Mouse (Mus musculus) bone marrow macrophage, adult 2 months (primary cell): ENCODE results near the gene Frmd8. TPM values are rescaled to one million over a fixed set of nuclear protein-coding genes. Genes with fewer than 3 reads are reported as not detected.

Source experiments
- H3K27ac ChIP-seq: 2 replicates; pipeline ENCODE4 v1.5.1; 2012; ENCODE audit warnings: low read depth, low read length; ENCODE audit not compliant: insufficient read depth
- H3K4me1 ChIP-seq: 2 replicates; pipeline ENCODE4 v1.6.1; 2012; ENCODE audit warnings: low read length; ENCODE audit not compliant: control insufficient read depth, insufficient read depth
- H3K4me3 ChIP-seq: 2 replicates; pipeline ENCODE4 v1.5.1; 2012; ENCODE audit warnings: mild to moderate bottlenecking, low read length, moderate library complexity; ENCODE audit not compliant: insufficient read depth
- CTCF ChIP-seq: IDR thresholded peaks from 2 replicates; pipeline ENCODE4 v1.5.1; 2012; ENCODE audit warnings: low read depth, mild to moderate bottlenecking, low read length, moderate library complexity
- POLR2A ChIP-seq: IDR thresholded peaks from 2 replicates; pipeline ENCODE4 v1.6.1; 2012; ENCODE audit warnings: mild to moderate bottlenecking, low read depth, low read length, borderline replicate concordance
- polyA plus RNA-seq: library from polyadenylated mRNA; stranded (reverse); fragments of >200 nt; gene quantifications from 2 replicates; pipeline ENCODE4 v1.2.4, GENCODE M21; 2012; ENCODE audit not compliant: missing spikeins, insufficient read depth, insufficient read length

Gene Frmd8
- polyA plus RNA-seq, 1 experiment: 25.2 TPM

DNA sequence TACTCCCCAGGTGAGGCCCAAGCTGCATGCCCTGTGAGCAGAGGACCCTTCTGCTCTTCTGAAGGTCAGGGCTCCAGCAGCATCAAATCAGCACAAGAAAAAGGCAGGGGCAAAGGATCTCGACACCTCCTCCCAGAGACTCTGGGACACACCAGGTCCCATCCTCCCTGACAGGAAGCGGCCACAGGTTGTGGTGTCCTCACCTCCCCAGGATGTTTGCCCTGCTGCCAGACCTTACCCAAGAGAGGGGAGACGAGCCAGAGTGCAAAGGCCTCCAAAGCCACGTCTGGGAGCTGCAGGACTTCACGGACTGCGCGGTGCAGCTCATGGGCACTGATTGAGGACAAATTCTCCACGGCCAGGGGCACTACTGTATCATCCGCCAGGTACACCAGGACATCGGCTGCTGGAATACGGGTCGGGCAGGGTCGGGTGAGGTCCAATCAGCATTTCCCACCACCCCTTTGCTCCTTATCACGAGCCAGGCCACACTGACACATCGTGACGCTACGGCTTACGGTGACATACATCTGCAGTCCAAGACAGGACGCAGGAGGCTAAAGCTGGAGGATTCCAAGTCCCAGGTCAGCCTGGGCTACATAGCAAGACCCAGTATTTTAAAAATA lies 2.0 kb downstream of the Frmd8 start:
- Histone ChIP-seq H3K4me1 (peaks cover 31% of the 10 kb centered on the region), H3K27ac (no peak overlapping the region), H3K4me3 (no peak overlapping the region)
- TF ChIP-seq POLR2A (no peak), CTCF (no peak)

DNA sequence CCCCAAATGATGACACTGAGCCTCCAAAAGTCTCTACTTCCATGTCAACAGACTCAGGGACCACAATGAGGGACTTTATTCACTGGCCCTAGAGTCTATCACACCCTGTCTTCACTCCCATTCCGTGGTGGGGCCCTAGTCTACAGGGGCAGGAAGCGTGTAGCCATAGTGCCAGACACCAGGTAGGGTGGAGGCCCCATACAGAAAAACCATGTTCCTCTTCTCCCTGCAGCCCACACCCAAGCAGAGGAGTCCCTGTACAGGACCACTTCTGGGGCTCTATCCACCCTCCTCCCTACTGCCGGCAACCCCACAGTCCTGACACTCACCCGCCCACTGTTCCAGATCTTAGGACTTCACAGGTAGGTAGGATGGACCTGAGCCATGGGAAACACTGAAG lies 2.5 kb downstream of the Frmd8 start:
- TF ChIP-seq CTCF (no peak), POLR2A (no peak)
- Histone ChIP-seq H3K4me3 (no peak overlapping the region), H3K27ac (no peak overlapping the region), H3K4me1 (peaks cover 31% of the 10 kb centered on the region)

DNA sequence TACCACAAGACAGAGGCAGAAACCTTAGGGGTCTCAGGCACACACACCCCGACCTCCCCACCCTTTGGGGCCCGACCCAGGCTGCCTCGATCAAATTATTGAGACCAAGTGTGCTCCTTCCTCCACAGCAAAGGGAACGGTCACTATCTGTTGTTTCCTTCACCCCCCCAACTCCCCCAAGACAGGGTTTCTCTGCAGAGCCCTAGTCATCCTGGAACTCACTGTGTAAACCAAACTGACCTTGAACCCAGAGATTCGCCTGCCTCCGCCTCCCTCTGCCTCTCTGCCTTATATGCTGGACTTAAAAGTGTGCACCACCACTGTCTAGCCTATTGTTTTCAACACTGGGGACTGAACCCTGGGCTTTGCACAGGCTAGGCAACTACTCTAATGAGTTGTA lies 3.4 kb downstream of the Frmd8 start:
- H3K4me3 ChIP-seq: no peak overlapping the region
- H3K27ac ChIP-seq: no peak overlapping the region
- TF ChIP-seq CTCF (no peak), POLR2A (no peak)
- peaks cover 24% of the 10 kb centered on the region for H3K4me1 ChIP-seq

DNA sequence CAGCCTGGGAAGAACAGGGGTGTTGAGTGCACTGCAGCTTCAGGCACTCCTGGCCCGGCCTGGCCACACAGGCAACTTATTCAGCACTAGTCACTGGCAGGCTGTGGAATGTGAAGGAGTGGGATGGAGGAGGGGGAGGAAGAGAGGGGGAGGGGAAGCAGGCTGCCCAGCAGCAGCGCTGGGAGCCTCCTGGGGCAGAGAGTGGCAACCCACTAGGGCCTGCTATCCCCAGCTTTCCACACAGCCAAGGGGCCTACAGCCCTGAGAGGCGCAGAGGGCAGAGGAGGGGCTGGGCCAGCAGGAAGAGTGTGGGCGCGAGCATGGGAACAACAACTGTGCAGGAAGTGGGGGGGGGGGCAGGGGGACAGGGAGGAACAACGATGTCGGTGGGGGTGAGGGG lies 3.8 kb downstream of the Frmd8 start:
- no peak overlapping the region for H3K27ac ChIP-seq
- H3K4me3 ChIP-seq: no peak overlapping the region
- H3K4me1 ChIP-seq: peaks cover 23% of the 10 kb centered on the region
- TF ChIP-seq POLR2A (no peak), CTCF (no peak)

DNA sequence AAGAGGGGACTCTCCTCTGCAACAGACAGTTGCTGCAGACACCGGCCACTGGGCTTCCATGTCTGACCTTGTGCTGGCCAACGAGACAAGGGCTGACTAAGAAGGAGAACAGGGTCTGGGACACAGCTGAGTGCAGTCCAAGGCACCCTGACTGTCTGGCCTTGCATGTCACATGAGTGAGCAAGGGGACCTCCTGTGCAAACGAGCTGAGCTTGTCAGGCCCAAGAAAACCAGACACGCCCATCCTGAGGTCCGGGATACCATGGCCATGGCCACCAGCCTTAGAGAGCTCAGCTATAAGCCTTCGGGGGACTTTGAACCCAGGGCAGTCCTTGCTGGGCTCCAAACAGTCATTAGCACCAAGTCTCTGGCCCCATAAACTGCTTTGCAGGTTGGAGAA lies 7.0 kb downstream of the Frmd8 start:
- Histone ChIP-seq H3K4me1 (peaks cover 8% of the 10 kb centered on the region), H3K27ac (no peak overlapping the region), H3K4me3 (no peak overlapping the region)
- TF ChIP-seq CTCF (no peak), POLR2A (no peak)

- Histone ChIP-seq H3K4me3 (no peak overlapping the region), H3K27ac (no peak overlapping the region), H3K4me1 (no peaks in the 10 kb centered on the region)
- TF ChIP-seq POLR2A: no peak
- TF ChIP-seq CTCF: no peak
Measured at GRCm38 (mm10) chr19:5864710-5865398, 10.2 kb downstream of the Frmd8 start.

DNA sequence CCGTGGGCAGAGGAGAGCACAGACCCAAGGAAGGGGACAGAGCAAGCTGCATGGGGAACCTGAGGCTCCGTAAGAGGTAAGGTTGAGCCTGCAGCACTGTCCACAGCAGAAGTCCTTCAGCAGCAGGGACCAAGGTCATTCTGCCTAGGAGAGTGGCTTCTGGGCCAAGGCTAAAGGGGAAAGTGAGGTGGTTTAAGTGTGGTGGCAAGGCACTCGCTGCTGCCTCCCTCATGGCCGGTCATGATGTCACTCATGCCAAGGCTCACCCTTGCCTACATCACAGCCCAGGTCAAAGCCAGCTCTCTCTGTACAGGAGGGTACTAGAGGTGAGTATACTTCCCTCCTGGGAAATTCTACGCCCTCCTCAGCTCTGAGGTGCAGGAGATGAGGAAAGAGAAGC lies 11.3 kb downstream of the Frmd8 start:
- H3K4me3 ChIP-seq: no peak overlapping the region
- TF ChIP-seq POLR2A (no peak), CTCF (no peak)
- no peaks in the 10 kb centered on the region for H3K4me1 ChIP-seq
- no peak overlapping the region for H3K27ac ChIP-seq

GRCm38 (mm10) chr19:5862335-5863085 lies 12.6 kb downstream of the Frmd8 start:
- TF ChIP-seq POLR2A (no peak), CTCF (no peak)
- Histone ChIP-seq H3K27ac (no peak overlapping the region), H3K4me3 (no peak overlapping the region), H3K4me1 (no peaks in the 10 kb centered on the region)

GRCm38 (mm10) chr19:5856604-5857003 lies 18.5 kb downstream of the Frmd8 start:
- Histone ChIP-seq H3K4me3 (no peak overlapping the region), H3K4me1 (peaks cover 10% of the 10 kb centered on the region), H3K27ac (no peak overlapping the region)
- TF ChIP-seq POLR2A (no peak), CTCF (no peak)
